Mouse (Mus musculus) liver, embryonic 15.5 days (tissue): ENCODE results near the gene Sp9. TPM values are rescaled to one million over a fixed set of nuclear protein-coding genes. Genes with fewer than 3 reads are reported as not detected.

Experiments used
- ATAC-seq: fragments of 200-750 bp; cut with Nextera tagmentation; 2 replicates; pipeline ENCODE4 v1.8.0; 2017; ENCODE audit warnings: moderate number of reproducible peaks, mild to moderate bottlenecking, moderate library complexity; ENCODE audit not compliant: insufficient read depth
- H3K27ac ChIP-seq: fragments of 300-500 bp; sonication (generic); replicated peaks from 2 replicates; pipeline ENCODE4 v1.5.1; 2015; ENCODE audit warnings: mild to moderate bottlenecking, inconsistent platforms
- H3K27me3 ChIP-seq: fragments of 300-500 bp; sonication (generic); 2 replicates; pipeline ENCODE4 v1.6.1; 2015; ENCODE audit warnings: mild to moderate bottlenecking, inconsistent platforms
- H3K36me3 ChIP-seq: fragments of 300-500 bp; sonication (generic); replicated peaks from 2 replicates; pipeline ENCODE4 v1.6.1; 2015; ENCODE audit warnings: moderate library complexity, mild to moderate bottlenecking, inconsistent platforms
- H3K4me1 ChIP-seq: fragments of 300-500 bp; sonication (generic); replicated peaks from 2 replicates; pipeline ENCODE4 v1.6.1; 2015; ENCODE audit warnings: inconsistent platforms
- H3K4me2 ChIP-seq: fragments of 300-500 bp; sonication (generic); 2 replicates; pipeline ENCODE4 v1.6.1; 2015; ENCODE audit warnings: moderate library complexity, mild to moderate bottlenecking, inconsistent platforms
- H3K4me3 ChIP-seq: fragments of 300-500 bp; sonication (generic); replicated peaks from 2 replicates; pipeline ENCODE4 v1.5.1; 2015; ENCODE audit warnings: mild to moderate bottlenecking, inconsistent platforms
- H3K9ac ChIP-seq: fragments of 300-500 bp; sonication (generic); 2 replicates; pipeline ENCODE4 v1.6.1; 2015; ENCODE audit warnings: moderate library complexity, mild to moderate bottlenecking, inconsistent platforms
- H3K9me3 ChIP-seq: fragments of 300-500 bp; sonication (generic); replicated peaks from 2 replicates; pipeline ENCODE4 v1.6.1; 2016; ENCODE audit warnings: inconsistent platforms
- WGBS: fragments of 180-500 bp; shearing (Covaris S2); methylation state at CpG from one replicate; pipeline ENCODE4 v1.1.7; 2015; ENCODE audit warnings: mixed read lengths; ENCODE audit not compliant: insufficient replicate concordance; 5-methylcytosine and 5-hydroxymethylcytosine counted together
- polyA plus RNA-seq: library from polyadenylated mRNA; unstranded; fragments of >200 nt; fragmentation: Nextera tagmentation; extraction: Ambion mirVana; gene quantifications from 2 replicates; pipeline ENCODE4 v1.2.1, GENCODE M21; 2015

Sp9 gene
- polyA plus RNA-seq, 1 experiment from 2014 or later: not detected

DNA sequence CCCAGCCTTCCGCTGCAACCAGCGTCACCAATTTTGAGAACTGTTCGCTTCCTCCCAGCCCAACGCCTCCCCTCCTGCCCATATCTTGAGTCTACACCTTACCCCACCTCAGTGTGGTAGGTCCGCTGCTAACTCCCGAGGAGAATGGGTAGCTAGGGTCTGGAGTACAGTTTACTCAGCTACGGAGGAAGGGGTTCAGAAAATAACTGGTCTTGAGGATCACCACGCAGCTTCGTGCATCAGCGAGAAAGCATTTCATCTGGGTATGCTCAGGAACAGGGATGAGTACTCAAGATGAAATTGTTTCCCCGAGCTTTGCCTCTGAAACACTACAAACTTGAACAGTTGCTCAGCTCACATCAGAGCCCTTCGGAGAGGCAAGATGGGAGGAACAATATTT lies 3.4 kb upstream of the Sp9 start:
- Histone ChIP-seq H3K4me3 (no peak overlapping the region), H3K36me3 (no peaks in the 10 kb centered on the region), H3K4me1 (peaks cover 42% of the 10 kb centered on the region), H3K9me3 (no peaks in the 10 kb centered on the region), H3K9ac (no peak overlapping the region), H3K27ac (no peak overlapping the region), H3K4me2 (no peak overlapping the region), H3K27me3 (peaks cover 99% of the 10 kb centered on the region)
- 1% methylated on average over 12 of the region's 12 CpGs for WGBS
- no peak for ATAC-seq

DNA sequence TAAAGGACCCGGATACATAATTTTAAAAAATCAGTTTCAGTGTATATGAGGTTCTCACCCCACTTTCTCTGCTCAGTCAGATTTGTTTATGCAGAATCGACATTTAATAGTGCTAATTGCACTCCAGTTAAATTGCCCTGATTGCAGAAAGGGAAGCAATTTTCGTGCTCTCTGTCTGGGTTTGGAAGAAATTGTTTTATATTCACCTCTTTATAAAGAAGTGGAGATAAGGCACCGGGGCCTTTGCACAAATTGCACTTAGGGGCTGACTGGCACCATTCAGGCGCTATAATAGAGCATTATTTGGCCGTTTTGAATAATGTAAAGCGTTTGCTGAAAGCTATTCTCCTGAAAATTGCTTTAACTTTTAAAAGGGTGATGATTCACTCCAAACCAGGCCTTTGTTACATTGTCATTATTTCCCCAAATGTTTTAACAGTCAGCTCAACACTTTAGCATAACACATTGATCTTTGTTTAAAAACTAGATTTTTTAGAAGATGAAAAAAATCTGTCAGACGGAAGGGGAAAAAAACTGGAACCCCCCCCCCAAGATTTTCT lies 2.8 kb upstream of the Sp9 start:
- H3K4me1 ChIP-seq: peaks cover 42% of the 10 kb centered on the region
- no peak overlapping the region for H3K9ac ChIP-seq
- no peak overlapping the region for H3K4me2 ChIP-seq
- H3K27ac ChIP-seq: no peak overlapping the region
- H3K27me3 ChIP-seq: peaks cover 99% of the 10 kb centered on the region
- ATAC-seq: no peak
- no peaks in the 10 kb centered on the region for H3K9me3 ChIP-seq
- H3K4me3 ChIP-seq: no peak overlapping the region
- WGBS: 7% methylated on average over 8 of the region's 8 CpGs
- H3K36me3 ChIP-seq: no peaks in the 10 kb centered on the region

GRCm38 (mm10) chr2:73269666-73270065 lies 2.1 kb upstream of the Sp9 start:
- Histone ChIP-seq H3K27ac (no peak overlapping the region), H3K4me1 (peaks cover 45% of the 10 kb centered on the region), H3K9me3 (no peaks in the 10 kb centered on the region), H3K9ac (no peak overlapping the region), H3K27me3 (peaks cover 99% of the 10 kb centered on the region), H3K4me3 (no peak overlapping the region), H3K4me2 (no peak overlapping the region), H3K36me3 (no peaks in the 10 kb centered on the region)
- WGBS: under 1% methylated on average over 16 of the region's 17 CpGs
- no peak for ATAC-seq

DNA sequence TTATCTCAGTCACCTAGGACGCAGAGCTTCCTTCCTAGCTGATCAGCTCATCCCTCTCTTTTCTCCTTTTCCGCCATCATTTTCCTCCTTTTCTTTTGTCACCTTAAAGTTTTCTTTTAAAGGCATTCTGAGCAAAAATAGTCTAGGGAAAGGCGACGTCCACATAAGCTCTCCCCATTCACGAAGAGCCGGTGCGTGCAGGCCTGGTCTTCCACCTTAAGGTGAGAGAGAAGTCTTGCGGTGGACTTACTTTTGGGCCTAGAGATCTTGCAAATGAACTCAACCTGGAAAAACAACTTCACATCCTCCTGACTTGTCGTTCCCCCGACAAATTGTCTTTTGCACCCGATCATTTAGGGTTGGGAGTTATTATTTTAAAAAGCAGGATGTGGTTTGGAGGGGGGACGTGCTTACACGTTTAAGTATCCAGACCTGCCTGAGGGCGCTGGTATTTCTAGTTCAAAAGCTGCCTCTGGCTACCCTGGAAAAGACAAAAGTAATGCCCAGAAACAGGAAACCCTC lies 1.6 kb upstream of the Sp9 start:
- no peak overlapping the region for H3K4me2 ChIP-seq
- no peaks in the 10 kb centered on the region for H3K9me3 ChIP-seq
- H3K36me3 ChIP-seq: no peaks in the 10 kb centered on the region
- ATAC-seq: no peak
- no peak overlapping the region for H3K27ac ChIP-seq
- 2% methylated on average over 14 of the region's 14 CpGs for WGBS
- H3K9ac ChIP-seq: no peak overlapping the region
- H3K4me1 ChIP-seq: peaks cover 47% of the 10 kb centered on the region
- H3K27me3 ChIP-seq: peaks cover 97% of the 10 kb centered on the region
- H3K4me3 ChIP-seq: no peak overlapping the region

DNA sequence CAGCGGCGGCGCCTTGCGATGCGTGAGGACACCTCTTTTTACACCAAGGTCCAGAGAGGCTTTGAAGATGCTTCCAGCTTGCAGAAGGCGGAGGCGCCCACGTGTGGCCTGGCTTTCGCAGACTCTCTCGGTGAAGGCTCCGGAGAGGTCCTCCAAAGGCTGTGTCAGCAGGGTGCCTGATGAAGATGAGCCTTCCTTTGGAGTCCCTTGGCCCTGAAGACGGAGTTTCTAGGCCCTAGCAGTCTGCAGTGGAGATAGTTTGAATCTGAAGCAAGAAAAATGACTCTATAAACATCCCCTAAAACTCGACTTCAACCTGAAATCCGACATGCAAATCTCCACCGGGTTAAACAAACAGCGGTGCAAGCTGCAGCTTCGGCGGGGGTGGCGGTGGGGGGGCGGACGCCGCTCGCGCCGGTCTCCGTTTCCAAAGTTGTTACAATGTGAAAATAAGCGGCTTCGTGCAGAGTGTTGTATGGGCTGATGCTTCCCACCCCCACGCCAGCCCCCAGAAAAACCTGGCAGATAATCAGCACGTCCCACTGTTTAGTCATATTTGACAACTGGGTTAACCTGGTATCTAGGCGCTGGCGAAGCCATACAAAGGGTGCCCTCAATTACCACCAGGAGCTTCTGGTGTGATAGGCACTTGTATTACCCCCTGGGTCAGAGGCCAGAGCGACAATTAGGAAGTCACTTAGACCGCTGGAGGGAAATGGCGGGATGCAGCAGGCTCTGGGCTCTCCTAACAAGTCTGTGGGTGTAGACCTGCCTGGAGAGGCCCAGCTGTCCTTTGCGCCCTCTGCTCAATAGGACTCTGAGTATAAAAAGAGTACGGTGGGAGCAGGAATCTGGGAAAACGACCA lies 899 bp upstream of the Sp9 start:
- Histone ChIP-seq H3K9me3 (no peaks in the 10 kb centered on the region), H3K36me3 (no peaks in the 10 kb centered on the region), H3K4me3 (no peak overlapping the region), H3K27me3 (peaks cover 95% of the 10 kb centered on the region), H3K27ac (no peak overlapping the region), H3K9ac (no peak overlapping the region), H3K4me2 (peak overlapping the region; percentile 11; the same call in 1 of the 2 replicates), H3K4me1 (peaks cover 47% of the 10 kb centered on the region)
- 1% methylated on average over 38 of the region's 38 CpGs for WGBS
- no peak for ATAC-seq

GRCm38 (mm10) chr2:73272351-73273248 lies 875 bp downstream of the Sp9 start:
- WGBS: 2% methylated on average over 55 of the region's 55 CpGs
- Histone ChIP-seq H3K27ac (no peak overlapping the region), H3K27me3 (peaks cover 96% of the 10 kb centered on the region), H3K36me3 (no peaks in the 10 kb centered on the region), H3K9ac (no peak overlapping the region), H3K4me3 (peak overlapping the region; percentile 42), H3K4me1 (peaks cover 54% of the 10 kb centered on the region), H3K4me2 (peak overlapping the region; percentile 66), H3K9me3 (no peaks in the 10 kb centered on the region)
- no peak for ATAC-seq

DNA sequence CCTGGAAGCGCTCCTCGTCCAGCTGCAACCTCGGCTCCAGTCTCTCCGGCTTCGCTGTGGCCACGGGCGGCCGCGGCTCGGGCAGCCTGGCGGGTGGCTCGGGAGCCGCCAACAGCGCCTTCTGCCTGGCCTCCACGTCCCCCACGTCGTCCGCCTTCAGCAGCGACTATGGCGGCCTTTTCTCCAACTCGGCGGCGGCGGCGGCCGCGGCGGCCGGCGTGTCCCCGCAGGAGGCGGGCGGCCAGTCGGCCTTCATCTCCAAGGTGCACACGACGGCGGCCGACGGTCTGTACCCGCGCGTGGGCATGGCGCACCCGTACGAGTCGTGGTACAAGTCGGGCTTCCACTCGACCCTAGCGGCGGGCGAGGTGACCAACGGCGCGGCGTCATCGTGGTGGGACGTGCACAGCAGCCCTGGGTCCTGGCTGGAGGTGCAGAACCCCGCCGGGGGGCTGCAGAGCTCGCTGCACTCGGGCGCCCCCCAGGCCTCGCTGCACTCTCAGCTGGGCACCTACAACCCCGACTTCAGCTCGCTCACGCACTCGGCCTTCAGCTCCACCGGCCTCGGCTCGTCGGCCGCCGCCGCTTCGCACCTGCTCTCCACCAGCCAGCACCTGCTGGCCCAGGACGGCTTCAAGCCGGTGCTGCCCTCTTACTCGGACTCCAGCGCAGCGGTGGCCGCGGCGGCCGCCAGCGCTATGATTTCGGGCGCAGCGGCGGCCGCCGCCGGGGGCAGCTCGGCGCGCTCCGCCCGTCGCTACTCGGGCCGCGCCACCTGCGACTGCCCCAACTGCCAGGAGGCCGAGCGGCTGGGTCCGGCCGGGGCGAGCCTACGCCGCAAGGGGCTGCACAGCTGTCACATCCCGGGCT lies 1.8 kb downstream of the Sp9 start:
- no peak for ATAC-seq
- Histone ChIP-seq H3K27ac (no peak overlapping the region), H3K4me2 (peak overlapping the region; percentile 66), H3K36me3 (no peaks in the 10 kb centered on the region), H3K9ac (no peak overlapping the region), H3K9me3 (no peaks in the 10 kb centered on the region), H3K27me3 (peaks cover 96% of the 10 kb centered on the region), H3K4me1 (peaks cover 57% of the 10 kb centered on the region), H3K4me3 (peak overlapping the region; percentile 42)
- WGBS: under 1% methylated on average over 110 of the region's 110 CpGs

- Histone ChIP-seq H3K9ac (no peak overlapping the region), H3K4me3 (peak overlapping the region; percentile 42), H3K4me1 (peaks cover 65% of the 10 kb centered on the region), H3K4me2 (peak overlapping the region; percentile 66), H3K36me3 (no peaks in the 10 kb centered on the region), H3K27me3 (peaks cover 96% of the 10 kb centered on the region), H3K9me3 (no peaks in the 10 kb centered on the region), H3K27ac (no peak overlapping the region)
- no peak for ATAC-seq
- under 1% methylated on average over 88 of the region's 88 CpGs for WGBS
These were observed 2.6 kb downstream of the Sp9 start for GRCm38 (mm10) chr2:73274119-73274920.

DNA sequence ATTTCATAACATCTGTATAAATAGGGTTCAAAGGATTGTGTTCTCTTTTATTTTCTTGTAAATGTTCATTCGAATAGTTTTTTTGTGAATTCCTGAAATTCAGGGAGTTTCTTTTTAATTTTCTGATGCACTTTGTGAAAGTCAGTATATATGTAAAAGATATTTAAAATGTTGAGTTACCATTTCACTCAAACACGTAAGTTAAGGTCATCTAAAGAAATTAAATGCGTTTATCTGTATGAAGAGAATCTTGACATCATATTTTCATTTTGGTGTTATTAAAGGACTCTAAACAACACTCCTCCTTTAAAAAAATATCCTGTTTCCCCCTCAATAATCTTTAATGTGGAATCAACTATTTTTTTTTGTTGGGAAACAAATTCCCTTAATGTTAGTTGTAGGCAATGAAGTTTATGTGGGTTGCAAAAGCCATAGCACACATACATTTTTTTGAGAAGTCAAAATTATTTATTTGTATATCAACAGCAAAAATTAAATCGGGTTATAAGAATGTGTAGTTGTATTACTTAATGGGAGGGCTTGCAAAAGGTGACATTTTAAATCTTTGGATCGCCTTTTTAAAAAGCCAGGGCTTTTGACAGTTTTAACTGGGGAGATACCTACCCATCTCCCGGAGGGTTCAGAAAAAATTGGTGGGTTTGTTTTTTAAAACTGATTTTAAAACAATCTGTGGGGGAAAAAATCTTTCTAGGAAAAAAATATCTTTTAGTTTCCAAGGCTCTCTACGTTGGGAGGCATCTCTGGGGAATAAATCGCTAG lies 3.7 kb downstream of the Sp9 start:
- Histone ChIP-seq H3K4me1 (peaks cover 67% of the 10 kb centered on the region), H3K36me3 (no peaks in the 10 kb centered on the region), H3K27ac (no peak overlapping the region), H3K9ac (no peak overlapping the region), H3K4me3 (no peak overlapping the region), H3K4me2 (no peak overlapping the region), H3K27me3 (peaks cover 96% of the 10 kb centered on the region), H3K9me3 (no peaks in the 10 kb centered on the region)
- no peak for ATAC-seq
- WGBS: 9% methylated on average over 8 of the region's 8 CpGs
